Mouse (Mus musculus): ENCODE measurements at regions not wholly inside any gene's neighbourhood (a gene's known extent, or its start where the extent isn't known, plus 50 kb on each side); places are given as distances from the start of the nearest gene placed in this dataset.

DNA sequence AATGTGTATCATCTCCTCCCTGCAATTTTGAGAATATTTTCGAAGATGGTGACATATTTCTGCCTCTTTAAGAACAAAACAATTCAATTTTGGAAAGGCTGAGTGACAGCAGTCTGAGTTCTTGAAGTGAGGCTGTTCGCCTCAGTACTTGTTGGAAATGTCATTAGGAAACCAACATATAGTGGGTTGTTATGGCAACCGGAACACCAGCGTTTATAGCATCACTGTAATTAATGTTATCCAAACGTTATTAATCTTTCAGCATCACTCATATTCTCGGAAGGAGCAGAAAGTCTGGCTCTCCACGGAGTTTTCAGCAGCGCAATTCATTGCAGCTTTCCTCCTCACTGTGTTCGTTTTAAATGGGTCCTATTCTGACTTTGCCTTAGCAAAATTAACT, 85.6 kb upstream of the Kif2a start:
- no peak for TF ChIP-seq CTCF (IDR thresholded peaks at IDR 0.05; ENCODE audit: insufficient read depth, low read depth, low read length)
- no peak for TF ChIP-seq POLR2A (IDR thresholded peaks at IDR 0.05; ENCODE audit: insufficient read depth, low read depth, low read length)
